Mouse (Mus musculus) lung, postnatal 14 days (tissue): Measurements from ENCODE around the gene Klhl29.

Source experiments
- DNase-seq: peaks from one replicate; pipeline ENCODE4 v3.0.0; 2021

Klhl29 gene

DNA sequence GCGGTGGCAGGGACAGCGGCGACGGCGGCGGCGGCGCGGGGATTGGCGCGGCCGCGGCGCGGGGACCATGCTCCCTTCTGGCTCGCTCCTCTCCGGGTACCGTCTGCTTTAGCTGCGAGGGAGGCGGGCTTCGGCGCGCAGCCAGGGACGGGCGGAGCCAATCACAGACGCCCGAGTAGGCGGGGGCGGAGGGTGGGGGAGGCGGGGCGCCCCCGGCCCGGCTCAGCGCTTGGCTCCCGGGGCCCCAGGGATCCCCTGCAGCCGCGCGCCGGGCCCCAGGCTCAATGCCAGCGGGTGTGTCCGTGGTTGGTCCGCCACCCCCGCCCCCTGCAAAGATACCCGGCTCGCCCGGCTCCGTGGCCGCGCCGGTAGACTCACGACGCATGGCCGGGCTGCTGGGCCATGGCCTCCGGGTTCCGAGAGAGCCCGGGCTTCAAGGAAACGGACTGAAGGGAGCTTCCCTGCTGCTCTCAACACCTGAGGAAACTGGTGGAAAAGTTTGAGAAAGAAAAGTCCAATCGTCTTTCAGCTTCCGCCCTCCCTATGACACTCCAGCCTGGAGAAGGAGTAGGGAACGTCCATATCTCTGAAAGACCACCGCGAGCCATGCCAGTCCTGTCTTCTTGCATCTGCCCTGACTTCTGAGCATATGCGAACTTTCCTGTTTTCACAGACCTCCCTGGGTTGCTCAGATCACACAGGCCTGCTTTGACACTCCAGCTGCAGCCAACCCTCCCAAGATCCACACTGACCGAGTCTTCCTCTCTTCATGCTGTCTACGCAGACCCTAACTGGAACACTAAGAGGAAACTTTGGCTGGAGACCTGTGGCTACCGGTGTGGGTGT is at the start of gene Klhl29:
TSS of gene Klhl29 (minus strand) at position 67 of the 846 bp plus-strand sequence.
- peak; percentile 88 for DNase-seq

- no peak for DNase-seq
Observed at GRCm38 (mm10) chr12:5425276-5425675, 49.8 kb upstream of the Klhl29 start.

- DNase-seq, result no peak
Observed at GRCm38 (mm10) chr12:5415806-5416205, 40.3 kb upstream of the Klhl29 start.

DNA sequence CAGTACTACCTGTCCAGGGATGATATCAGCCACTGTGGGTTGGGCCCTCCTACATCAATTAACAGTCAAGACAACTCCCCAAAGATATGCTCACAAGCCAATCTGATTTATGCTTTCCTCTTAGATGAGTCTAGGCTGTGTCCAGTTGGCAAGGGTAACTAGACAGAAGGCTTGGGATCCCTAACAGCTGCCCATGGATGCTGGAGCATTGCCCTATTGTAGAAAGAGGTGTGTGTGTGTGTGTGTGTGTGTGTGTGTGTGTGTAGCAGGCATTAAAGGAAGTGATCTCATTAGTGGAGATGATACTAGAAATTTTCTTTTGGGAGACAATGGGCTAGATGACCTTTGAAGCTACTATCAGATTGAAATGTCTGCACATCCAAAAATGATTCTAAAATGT is 38.5 kb upstream of the Klhl29 start:
- DNase-seq, result no peak

DNA sequence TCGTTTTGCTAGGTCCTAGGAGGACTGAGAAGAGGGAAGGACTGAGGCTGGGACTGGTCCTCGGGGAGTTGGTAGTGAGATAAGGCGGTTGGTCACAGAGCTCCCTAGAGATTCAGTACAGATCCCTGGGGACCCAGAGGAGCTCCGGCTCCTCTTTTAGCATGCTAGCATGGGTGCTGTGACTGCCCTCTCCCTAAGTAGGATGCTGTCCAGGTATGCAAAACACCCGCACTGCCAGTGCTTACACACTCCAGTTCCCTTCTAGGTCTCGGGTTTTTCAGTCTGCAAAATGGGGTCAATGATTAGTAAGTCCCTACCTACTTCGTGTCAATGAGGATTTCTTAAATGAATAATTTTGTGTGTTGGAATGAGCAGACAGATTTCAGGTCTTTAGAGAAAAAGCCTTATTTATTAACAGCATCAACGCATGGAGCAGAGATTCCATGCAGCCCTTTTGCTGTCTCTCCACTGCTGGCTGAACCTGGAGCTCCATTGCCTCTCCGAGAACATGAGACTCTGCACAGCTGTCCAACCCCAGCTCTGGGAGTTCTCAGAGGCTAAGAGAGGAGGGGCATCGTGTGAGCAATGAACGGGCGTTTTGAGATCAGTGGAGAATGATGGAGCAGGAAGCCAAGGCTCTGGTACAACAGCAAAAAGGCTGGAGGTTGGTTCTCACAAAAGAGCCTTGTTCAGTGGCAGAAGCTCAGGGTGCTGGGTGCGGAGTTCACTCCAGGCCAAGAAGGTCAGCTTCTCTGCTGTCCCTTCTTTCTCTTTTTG is 36.5 kb upstream of the Klhl29 start:
- no peak for DNase-seq

DNA sequence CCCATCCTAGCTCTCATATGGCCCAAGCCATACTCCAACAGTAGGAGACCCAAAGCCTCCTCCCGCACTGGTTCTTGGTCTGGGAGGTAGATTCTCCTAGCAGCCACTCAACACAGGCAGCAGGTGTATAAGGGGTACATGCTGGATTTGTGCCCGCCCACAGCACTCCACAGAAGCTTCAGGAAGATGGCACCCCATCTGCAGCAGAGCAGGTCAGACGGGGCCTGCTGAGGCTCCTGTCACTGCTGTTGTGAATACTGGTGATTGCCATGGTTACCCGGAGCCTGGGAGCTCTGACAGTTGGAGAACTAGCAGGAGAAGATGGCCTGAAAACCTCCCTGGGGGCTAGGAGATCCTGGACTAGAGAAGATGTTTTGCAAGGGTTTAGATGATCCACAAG is 35.9 kb upstream of the Klhl29 start:
- no peak for DNase-seq

GRCm38 (mm10) chr12:5410391-5411115 is 35.1 kb upstream of the Klhl29 start:
- peak; percentile 89 for DNase-seq

GRCm38 (mm10) chr12:5407175-5407574 is 31.7 kb upstream of the Klhl29 start:
- no peak for DNase-seq

GRCm38 (mm10) chr12:5397423-5397822 is 21.9 kb upstream of the Klhl29 start:
- no peak for DNase-seq

- DNase-seq, result no peak
Observed at GRCm38 (mm10) chr12:5395188-5395587, 19.7 kb upstream of the Klhl29 start.

DNA sequence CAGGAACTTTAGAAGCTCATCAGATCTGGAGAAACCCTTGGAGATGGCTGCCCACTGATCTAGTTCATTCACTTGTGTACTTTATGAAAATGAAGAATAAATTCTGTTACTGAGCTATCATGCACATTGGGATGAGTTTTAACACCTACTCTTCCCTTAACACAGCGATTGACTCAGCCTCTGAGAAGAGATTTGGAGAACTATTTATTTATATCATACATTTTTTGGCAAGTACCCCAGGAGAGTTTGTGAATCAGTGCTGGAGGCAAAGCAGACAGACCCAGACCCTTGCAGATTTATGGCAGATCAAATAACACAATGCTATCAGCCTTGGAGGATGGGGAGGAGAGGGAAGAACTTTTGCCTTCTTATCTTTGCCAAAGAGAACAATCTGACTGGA is 11.6 kb upstream of the Klhl29 start:
- no peak for DNase-seq

DNA sequence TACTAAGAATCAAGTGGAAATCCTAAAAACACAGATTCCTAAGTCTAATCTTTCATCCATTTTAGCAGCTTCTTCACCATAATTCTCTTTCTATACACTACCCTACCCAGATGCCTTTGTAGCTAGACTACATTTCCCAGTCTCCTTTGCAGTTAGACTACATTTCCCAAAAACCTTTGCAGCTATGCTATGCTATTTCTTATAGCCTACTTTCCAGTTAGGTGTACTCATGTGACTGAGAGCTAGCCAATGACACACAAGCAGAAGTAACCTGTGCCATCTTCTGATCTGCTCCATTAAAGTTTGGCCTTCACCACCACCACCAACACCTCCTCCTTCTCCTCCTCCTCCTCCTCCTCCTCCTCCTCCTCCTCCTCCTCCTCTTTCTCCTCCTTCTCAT is 11.2 kb upstream of the Klhl29 start:
- no peak for DNase-seq

DNA sequence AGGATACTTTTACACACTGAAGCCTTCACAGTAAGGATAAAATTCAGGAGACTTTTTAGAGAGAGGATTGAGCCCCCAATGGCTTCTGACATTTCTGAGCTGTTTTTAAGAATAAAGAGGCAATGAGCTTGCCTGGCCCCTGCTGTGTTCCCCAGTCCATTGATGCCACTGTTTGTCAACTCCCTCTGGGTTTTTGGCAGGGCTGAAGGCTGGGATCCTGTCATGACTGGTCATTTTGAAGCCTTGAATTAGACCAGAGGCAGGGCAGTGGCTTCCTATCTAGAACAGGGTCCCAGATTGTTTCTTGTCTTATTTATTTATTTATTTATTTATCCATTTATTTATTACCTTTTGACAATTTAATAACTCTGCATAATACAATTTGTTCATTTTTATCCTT is 6.2 kb upstream of the Klhl29 start:
- DNase-seq, result no peak

DNA sequence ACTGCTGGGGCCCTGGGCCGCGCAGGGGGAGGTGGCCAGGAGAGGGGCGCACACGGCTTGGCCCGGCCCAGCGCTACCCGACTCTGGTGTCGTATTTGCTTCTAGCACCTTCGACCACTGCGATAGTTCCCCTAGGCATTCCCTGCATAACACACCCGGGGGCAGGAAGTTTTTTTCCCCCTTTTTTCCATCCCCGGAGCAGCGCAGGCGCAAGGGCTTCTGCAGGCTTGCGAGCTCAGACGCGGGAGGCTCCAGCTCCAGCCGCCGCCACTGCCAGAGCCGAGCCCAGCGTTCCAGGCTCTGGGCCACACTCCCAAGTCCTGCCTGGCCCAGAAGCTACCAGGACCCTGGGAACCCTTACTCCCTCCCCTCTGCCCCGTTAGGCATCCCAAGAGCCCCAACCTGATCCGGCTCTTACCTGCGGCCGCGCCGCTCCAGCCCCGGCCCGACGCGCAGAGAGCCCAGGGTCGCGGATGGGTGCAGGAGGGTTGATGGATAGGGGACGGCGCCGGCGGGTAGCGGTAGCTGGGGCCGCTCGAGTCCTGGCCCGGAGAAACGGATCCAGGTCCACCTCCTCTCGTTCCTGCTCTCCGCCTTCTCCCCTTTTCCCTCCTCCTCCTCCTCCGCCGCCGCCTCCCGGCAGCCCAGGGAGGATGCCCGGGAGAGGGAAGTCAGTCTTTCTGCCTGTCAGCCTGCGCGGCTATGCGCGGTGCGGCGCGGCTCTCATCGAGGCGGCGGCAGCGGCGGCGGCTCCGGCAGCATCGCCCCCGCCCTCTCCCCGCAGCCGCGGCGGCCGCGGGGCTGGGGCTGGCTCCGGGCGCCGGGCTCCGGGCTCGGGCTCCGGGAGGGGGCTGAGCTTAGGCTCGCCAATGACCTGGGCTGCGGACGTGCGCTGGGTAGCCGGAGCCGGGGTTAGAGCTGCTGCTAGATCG is 532 bp downstream of the Klhl29 start:
- peak; percentile 14 for DNase-seq

DNA sequence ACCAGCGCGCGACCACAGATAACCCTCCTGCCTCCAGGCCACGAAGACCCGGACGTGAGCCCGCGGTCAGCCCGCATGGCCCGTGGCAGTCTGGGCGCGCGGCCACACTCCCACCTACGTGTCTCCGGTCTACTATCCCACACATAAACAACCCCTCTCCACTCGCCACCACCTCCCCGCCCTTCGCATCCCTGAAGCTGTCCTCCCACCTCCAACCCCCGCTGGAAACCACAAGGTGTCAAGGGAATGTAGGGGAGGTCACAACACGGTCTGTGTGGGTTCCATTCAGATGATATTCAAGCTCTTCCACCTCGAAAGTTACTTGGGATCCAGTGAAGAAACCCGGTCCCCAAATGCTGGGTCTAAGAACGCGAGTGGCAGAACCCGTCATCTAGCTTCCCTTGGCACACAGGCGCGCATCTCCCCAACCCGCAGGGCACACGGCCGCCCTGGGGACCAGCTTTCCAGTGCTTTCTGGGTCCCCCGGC is 1.2 kb downstream of the Klhl29 start:
- no peak for DNase-seq

DNA sequence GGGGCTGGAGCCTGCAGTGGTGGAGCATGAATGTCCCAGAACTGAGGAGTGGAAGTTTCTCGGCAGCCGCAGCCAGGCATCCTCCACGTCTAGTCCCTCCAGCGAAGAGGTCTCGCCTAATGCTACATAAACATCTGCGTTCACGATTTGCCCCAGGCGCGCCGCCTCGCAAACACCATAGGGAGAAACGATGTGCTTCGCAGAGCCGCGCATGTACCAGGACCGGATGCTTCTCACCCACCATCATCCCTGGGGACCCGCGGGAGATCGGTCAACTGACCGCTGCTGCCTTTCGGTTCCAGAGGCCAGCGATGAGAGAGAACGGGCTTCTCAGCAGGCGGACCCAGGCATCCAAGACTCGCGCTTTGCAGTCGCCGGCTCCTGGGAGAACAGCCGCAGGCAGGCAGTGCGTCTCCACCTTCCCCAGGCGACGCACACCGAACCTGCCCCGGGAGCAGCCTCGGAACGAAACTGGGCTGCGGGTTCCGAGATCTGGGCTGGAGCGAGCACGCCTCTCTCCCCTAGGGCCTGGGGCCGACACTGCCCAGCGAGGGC is 1.8 kb downstream of the Klhl29 start:
- peak; percentile 7 for DNase-seq

- DNase-seq, result no peak
Observed at GRCm38 (mm10) chr12:5369396-5369795, 6.1 kb downstream of the Klhl29 start.

GRCm38 (mm10) chr12:5364836-5365235 is 10.6 kb downstream of the Klhl29 start:
- DNase-seq, result no peak

DNA sequence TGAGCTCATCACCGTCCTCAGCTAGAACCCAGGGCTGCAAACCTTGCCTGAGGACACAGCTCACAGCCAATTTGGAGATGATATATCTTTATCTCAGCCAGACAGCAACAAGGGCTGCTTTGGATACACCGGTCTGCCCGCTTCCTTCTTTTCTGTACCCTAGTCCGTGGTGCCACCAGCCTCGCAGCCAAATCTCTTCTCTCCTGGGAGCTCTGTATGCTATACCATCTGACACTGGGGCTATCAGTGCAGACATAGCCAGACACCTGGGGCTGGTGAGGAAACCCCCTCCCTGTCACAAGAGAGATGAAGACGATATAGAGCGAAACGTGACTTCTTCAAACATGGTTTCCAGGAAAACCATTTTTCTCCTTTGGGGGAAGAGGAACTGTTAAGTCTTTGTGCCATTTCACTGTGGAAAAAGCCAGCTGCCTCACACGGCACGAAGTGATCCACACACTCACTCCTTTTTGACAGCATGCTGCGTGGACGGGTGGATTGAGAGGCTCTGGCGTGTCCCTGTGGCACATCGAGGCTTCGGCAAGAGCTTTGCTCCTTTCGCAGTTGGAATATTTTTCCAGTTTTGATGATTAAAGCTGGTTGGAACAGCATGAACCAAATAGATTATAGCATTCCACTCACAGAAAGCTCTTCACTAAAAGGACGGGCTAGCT is 11.4 kb downstream of the Klhl29 start:
- no peak for DNase-seq

DNA sequence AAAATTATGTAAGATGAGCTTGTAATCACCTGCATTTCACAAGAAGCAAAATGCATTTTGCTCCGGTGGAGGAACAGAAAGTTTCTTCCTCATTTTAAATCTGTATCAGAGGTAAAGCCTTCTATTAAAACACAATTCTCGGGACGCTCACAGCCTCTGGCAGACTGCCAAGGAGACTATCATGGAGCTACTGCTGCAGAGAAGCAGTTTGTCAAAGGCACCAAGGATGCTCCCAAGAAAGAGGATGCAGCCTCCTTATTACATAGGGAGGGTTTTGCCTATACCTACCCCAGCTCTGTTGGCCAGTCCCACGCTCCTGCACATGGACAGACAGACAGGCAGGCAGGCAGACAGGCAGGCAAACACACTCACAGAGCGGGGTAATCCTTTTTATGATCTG is 16.4 kb downstream of the Klhl29 start:
- peak; percentile 32 for DNase-seq

DNA sequence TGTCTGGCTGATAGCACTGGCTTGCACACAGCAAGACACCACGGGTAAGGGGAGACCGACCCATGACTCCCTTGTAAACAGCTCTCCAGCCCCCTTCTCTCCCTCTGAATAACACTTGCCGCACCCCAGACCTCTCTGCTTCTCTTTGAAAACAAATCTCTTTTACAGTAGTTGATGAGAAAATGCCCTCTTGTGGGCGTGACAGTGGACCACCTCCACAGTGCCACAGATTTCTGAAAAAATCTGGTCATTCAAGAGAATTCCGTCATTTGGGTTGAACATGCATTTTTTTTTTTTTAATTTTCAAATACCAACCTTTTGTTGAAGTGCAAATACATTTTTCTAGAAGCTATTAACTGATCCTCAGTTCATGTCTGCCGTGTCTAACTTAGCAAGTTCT is 17.0 kb downstream of the Klhl29 start:
- DNase-seq, result no peak
